Mouse (Mus musculus) heart, postnatal 0 days (tissue): ENCODE measurements around the gene Rnf149.

ENCODE experiments used
- CTCF ChIP-seq: IDR thresholded peaks from 2 replicates; pipeline ENCODE4 v1.5.1; 2016; ENCODE audit warnings: antibody characterized with exemption, control low read depth, low read depth
- EP300 ChIP-seq: IDR thresholded peaks from 2 replicates; pipeline ENCODE4 v1.6.1; 2016; ENCODE audit warnings: antibody characterized with exemption, low read depth

DNA sequence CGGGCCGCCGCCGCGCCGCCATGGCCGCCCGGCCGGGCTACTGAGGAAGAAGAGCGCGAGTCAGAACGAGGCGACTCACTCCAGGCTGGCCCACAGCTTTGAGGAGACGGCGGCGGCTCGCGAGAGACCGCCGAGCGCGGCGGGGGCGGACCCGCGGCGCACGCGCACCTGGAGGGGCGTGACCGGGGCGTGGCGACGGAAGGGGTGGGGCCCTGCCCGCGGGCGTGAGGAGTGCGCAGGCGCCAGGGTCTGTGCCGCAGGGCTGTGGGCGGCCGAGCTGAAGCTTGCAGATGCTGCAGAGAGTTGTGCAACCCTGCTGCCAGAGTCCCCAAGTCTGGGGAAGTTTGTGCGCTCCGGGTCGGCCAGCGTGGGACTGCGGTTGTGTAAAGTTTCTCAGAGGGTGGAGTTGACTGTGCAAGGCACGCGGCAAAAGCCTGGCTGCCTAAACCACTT is at the start of gene Rnf149:
- no peak for TF ChIP-seq EP300
- TF ChIP-seq CTCF: no peak
